Mouse (Mus musculus) C2C12 (cell line): ENCODE measurements around the gene Lin52. TPM values are rescaled to one million over a fixed set of nuclear protein-coding genes. Genes with fewer than 3 reads are reported as not detected.

Experiments
- H3K27me3 ChIP-seq: one replicate; pipeline ENCODE4 v1.6.1; 2011; ENCODE audit not compliant: control insufficient read depth, insufficient read depth, insufficient read length
- H3K36me3 ChIP-seq: one replicate; pipeline ENCODE4 v1.6.1; 2011; ENCODE audit not compliant: control insufficient read depth, insufficient read depth
- H3K4me3 ChIP-seq: one replicate; pipeline ENCODE4 v1.5.1; 2011; ENCODE audit warnings: mild to moderate bottlenecking, control low read depth; ENCODE audit not compliant: poor library complexity, insufficient read depth, severe bottlenecking
- H3K79me2 ChIP-seq: one replicate; pipeline ENCODE4 v1.6.1; 2011; ENCODE audit not compliant: control insufficient read depth, insufficient read depth
- H3K79me3 ChIP-seq: one replicate; pipeline ENCODE4 v1.6.1; 2011; ENCODE audit warnings: low read depth, control low read depth
- H3ac ChIP-seq: one replicate; pipeline ENCODE3; 2011; ENCODE audit warnings: low read depth; ENCODE audit not compliant: control insufficient read depth, insufficient read length
- CEBPB ChIP-seq: IDR thresholded peaks from one replicate; pipeline ENCODE4 v1.6.1; 2011; ENCODE audit warnings: low read depth, mild to moderate bottlenecking, control low read depth, moderate library complexity
- CTCF ChIP-seq: IDR thresholded peaks from one replicate; pipeline ENCODE4 v1.5.1; 2011; ENCODE audit not compliant: control insufficient read depth, insufficient read depth, insufficient read length
- FOSL1 ChIP-seq: IDR thresholded peaks from one replicate; pipeline ENCODE4 v1.8.0; 2011; ENCODE audit warnings: mild to moderate bottlenecking, low read length; ENCODE audit not compliant: poor library complexity, insufficient read depth, severe bottlenecking
- MAX ChIP-seq: IDR thresholded peaks from one replicate; pipeline ENCODE4 v1.6.1; 2011; ENCODE audit warnings: mild to moderate bottlenecking, control low read depth
- MYOD1 ChIP-seq: IDR thresholded peaks from one replicate; pipeline ENCODE4 v1.6.1; 2011; ENCODE audit warnings: low read depth; ENCODE audit not compliant: control insufficient read depth, insufficient read length
- MYOG ChIP-seq: IDR thresholded peaks from one replicate; pipeline ENCODE4 v1.6.1; 2011; ENCODE audit not compliant: control insufficient read depth, insufficient read length; ENCODE audit errors: extremely low read depth
- USF1 ChIP-seq: IDR thresholded peaks from one replicate; pipeline ENCODE4 v1.6.1; 2011; ENCODE audit warnings: low read depth, mild to moderate bottlenecking, control low read depth, moderate library complexity
- polyA plus RNA-seq: library from polyadenylated mRNA; unstranded; fragments of >200 nt; fragmentation: generic; extraction: Trizol; gene quantifications from one replicate; pipeline ENCODE4 v1.2.1, GENCODE M21; 2012; ENCODE audit warnings: missing spikeins

Lin52 gene
- polyA plus RNA-seq, 1 experiment = 2.8 TPM

DNA sequence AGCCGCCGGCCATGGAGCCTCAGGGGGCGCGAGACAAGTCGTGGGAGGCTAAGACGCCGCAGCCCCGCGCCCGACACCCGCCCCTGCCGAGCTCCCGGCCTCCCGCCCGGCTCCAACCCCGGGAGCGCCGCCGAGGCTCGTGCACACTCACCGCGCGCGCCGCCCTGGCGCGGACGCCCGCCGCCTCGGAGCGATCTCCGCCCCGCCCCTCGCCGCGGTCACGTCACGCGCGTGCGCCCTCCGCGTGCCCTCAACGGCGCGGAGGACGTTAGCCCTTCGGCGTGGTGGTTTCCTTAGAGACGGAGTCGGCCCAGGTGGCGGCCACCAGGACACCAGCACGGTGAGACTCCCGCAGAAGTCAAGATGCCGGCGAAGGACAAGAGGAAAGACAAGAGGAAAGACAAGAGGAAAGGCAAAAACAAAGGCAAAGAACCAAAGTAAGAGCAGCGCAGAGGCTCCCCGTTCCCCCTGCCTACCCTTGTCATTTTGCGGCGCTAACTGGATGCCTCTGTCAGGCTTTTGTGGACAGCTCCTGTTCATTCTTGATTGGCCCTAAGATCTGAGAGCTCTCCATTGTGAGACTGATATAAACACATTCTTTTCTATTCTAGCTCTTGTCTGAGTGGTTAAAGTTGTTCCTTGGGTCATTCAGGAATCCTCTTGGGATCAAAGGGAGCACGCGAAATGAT lies 42.3 kb upstream of the Lin52 start, which contains the start of the genes Entpd5 and Bbof1:
Gene Entpd5, minus strand, starts transcription at position 211 of the 689 bp plus-strand sequence.
Gene Bbof1, plus strand, starts transcription at position 253 of the 689 bp plus-strand sequence.
- H3K79me3 ChIP-seq = no peaks in the 10 kb centered on the region
- H3K79me2 ChIP-seq = no peaks in the 10 kb centered on the region
- peak within 1 kb of the TSS; percentile 43 for H3K4me3 ChIP-seq
- no peak for TF ChIP-seq CTCF
- TF ChIP-seq MAX = peak; percentile 73
- no peak for TF ChIP-seq CEBPB
- TF ChIP-seq MYOG = no peak
- TF ChIP-seq USF1 = no peak
- TF ChIP-seq FOSL1 = no peak
- H3K36me3 ChIP-seq = no peaks in the 10 kb centered on the region
- no peaks in the 10 kb centered on the region for H3K27me3 ChIP-seq
- H3ac ChIP-seq = peak within 1 kb of the TSS; percentile 80

DNA sequence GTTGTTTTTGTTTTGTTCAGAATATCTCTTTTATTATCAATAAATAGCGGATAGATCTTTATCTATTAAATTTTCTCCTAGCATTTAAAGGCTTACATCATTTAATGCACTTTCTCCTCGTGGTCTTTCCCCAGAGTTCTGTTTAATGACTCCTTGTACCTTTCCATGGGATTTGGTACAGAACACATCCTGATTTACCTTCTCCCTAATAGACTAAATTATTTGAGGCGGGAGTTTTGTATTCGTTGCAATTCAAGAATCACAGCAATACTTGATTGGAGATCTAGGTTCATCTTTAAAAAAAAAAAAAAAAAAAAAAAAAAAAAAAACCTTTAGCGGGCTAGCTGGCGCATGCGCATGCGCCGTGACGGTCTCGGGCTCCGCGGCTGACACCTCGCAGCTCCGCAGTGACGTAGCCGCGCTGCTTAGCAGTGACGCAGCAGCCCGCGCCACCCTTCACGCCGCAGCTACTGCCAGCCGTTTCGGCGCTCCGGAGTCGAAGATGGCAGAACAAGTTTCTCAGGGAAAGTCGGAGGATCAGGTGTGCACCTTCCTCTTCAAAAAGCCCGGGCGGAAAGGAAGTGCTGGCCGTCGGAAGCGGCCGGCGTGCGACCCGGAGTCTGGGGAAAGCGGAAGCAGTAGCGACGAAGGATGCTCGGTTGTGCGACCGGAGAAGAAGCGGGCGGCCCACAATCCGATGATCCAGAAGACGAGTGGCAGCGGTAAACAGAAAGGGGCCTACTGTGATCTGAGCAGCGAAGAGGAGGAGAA lies 34.2 kb upstream of the Lin52 start, which contains the start of gene Rnf113a2:
Gene Rnf113a2, plus strand, starts transcription at position 363 of the 771 bp plus-strand sequence.
- no peaks in the 10 kb centered on the region for H3K27me3 ChIP-seq
- TF ChIP-seq MYOG (no peak), MAX (peak; percentile 59)
- H3ac ChIP-seq = peak within 1 kb of the TSS; percentile 16
- H3K36me3 ChIP-seq = no peaks in the 10 kb centered on the region
- no peaks in the 10 kb centered on the region for H3K79me2 ChIP-seq
- no peaks in the 10 kb centered on the region for H3K79me3 ChIP-seq
- peak within 1 kb of the TSS; percentile 26 for H3K4me3 ChIP-seq

DNA sequence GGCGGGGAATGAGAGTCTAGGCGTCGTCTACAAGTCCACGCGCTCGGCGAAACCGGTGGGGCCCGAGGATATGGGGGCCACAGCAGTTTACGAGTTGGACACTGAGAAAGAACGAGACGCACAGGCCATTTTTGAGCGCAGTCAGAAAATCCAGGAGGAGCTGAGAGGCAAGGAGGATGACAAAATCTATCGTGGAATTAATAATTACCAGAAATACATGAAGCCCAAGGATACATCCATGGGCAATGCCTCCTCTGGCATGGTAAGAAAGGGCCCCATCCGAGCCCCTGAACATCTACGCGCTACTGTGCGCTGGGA lies 33.7 kb upstream of the Lin52 start:
- no peak for TF ChIP-seq FOSL1
- no peak for TF ChIP-seq MAX
- TF ChIP-seq MYOD1 = no peak
- no peak for TF ChIP-seq CEBPB
- TF ChIP-seq CTCF = no peak
- TF ChIP-seq MYOG = no peak
- no peak for TF ChIP-seq USF1
- Histone ChIP-seq H3K36me3 (no peaks in the 10 kb centered on the region), H3K4me3 (peak overlapping the region; percentile 26), H3K79me3 (no peaks in the 10 kb centered on the region), H3ac (no peak overlapping the region), H3K27me3 (no peaks in the 10 kb centered on the region), H3K79me2 (no peaks in the 10 kb centered on the region)

DNA sequence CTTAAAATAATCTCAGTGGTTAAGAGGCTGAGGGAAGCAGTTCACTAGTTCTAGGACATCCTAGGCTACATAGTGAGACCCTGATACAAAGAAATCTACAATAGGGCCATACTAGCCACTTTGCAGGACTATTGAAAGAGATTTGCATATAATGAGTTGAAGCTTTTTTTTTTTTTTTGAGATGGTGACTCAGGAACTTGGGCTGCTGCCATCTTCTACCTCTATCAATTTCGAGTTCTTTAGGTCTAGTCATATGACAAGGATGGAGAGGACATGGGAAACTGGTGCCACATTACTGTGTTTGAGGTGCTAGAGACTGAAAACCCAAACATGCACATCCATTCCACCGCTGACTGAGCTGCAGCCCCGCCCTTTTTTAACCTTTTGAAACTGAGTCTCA lies 27.2 kb upstream of the Lin52 start:
- H3K79me3 ChIP-seq = no peaks in the 10 kb centered on the region
- no peak for TF ChIP-seq MAX
- no peak for TF ChIP-seq USF1
- no peaks in the 10 kb centered on the region for H3K79me2 ChIP-seq
- H3ac ChIP-seq = no peak overlapping the region
- H3K4me3 ChIP-seq = no peak overlapping the region
- no peaks in the 10 kb centered on the region for H3K36me3 ChIP-seq
- no peaks in the 10 kb centered on the region for H3K27me3 ChIP-seq

- H3K79me3 ChIP-seq = no peaks in the 10 kb centered on the region
- H3K27me3 ChIP-seq = no peaks in the 10 kb centered on the region
- H3K4me3 ChIP-seq = no peak overlapping the region
- H3K36me3 ChIP-seq = no peaks in the 10 kb centered on the region
- no peak overlapping the region for H3ac ChIP-seq
- H3K79me2 ChIP-seq = no peaks in the 10 kb centered on the region
- TF ChIP-seq MYOG = no peak
Measured at GRCm38 (mm10) chr12:84429825-84430224, 21.4 kb upstream of the Lin52 start.

DNA sequence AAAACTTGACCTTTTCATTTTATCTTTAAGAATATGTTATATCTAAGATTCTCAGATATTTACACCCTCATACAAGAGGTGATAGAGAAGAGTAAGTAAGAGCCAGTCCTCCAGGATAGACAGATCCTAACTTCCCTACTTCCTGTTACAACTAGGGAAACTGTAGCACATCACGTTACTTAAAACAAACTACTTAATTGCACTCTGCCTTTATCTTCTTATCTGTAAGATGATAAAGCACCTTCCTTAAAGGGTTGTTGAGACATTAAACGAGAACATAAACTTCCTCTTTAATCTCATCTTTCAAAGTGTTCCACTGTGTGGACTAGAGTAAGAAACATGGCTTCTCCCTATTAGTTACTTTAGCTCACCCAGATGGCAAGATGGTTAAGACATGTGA lies 12.5 kb upstream of the Lin52 start:
- Histone ChIP-seq H3ac (no peak overlapping the region), H3K4me3 (no peak overlapping the region), H3K79me2 (no peaks in the 10 kb centered on the region), H3K79me3 (no peaks in the 10 kb centered on the region), H3K36me3 (no peaks in the 10 kb centered on the region), H3K27me3 (no peaks in the 10 kb centered on the region)
- TF ChIP-seq FOSL1 (no peak), CTCF (no peak), USF1 (no peak), MAX (no peak), MYOG (no peak)
